Mouse (Mus musculus) gastrocnemius, adult 18-20 months (tissue): ENCODE measurements around the gene Rps6ka5. TPM values are rescaled to one million over a fixed set of nuclear protein-coding genes. Genes with fewer than 3 reads are reported as not detected.

Experiments used
- DNase-seq: peaks from one replicate; pipeline ENCODE4 v3.0.0; 2021; ENCODE audit warnings: low spot score
- total RNA-seq, 2 experiments: library from RNA; stranded (reverse); gene quantifications; 2 replicates each; pipeline ENCODE4 v1.2.3; 2021

Gene Rps6ka5
- total RNA-seq, 2 experiments from 2014 or later = 12.0 to 12.2 TPM

- no peak for DNase-seq
These were observed 225.5 kb downstream of the Rps6ka5 start for GRCm38 (mm10) chr12:100501261-100501660.

- no peak for DNase-seq
These were observed 227.3 kb downstream of the Rps6ka5 start for GRCm38 (mm10) chr12:100499469-100499868.

Other genes starting within 250 kb of the Rps6ka5 start
- gene Ttc7b, start 206.2 kb downstream of the Rps6ka5 start, total RNA-seq = 100 to 1,000 TPM; 141 to 168 TPM
- 10 to 100 TPM; 30.5 to 32.2 TPM for gene Dglucy, start 52.1 kb upstream of the Rps6ka5 start, total RNA-seq
- under 1 TPM in 1 of 2 experiments, not detected in 1; 0.26 TPM for gene Gpr68, start 181.2 kb upstream of the Rps6ka5 start, total RNA-seq